Mouse (Mus musculus): ENCODE data around the gene Tmprss12.
A peak's percentile ranks its signal among the peaks of the same experiment; 100 is the strongest.
"Not testable (repeated sequence)": the region's sequence is repeated elsewhere in the genome, so short reads cannot be mapped to it uniquely, and the experiment has no call there.

GRCm38 (mm10) chr15:100328089-100328488 is 47.5 kb downstream of the Tmprss12 start:
- TF ChIP-seq CTCF (IDR thresholded peaks at IDR 0.05; ENCODE audit: low read depth): peak; percentile 30
- not testable (repeated sequence) for TF ChIP-seq EP300 (IDR thresholded peaks at IDR 0.05; ENCODE audit: low read depth)

Data from liver, embryonic 14.5 days (tissue).